Mouse (Mus musculus) bone marrow, adult 2 months (tissue): ENCODE results near the gene Traf5.
A peak's percentile ranks its signal among the peaks of the same experiment; 100 is the strongest.

Experiments used
- CTCF ChIP-seq: fragments of 200-500 bp; IDR thresholded peaks from 2 replicates; pipeline ENCODE4 v1.5.1; 2011; ENCODE audit warnings: low read length, control low read depth; ENCODE audit not compliant: control insufficient read depth, insufficient read depth
- POLR2A ChIP-seq: fragments of 200-500 bp; IDR thresholded peaks from 2 replicates; pipeline ENCODE4 v1.6.1; 2011; ENCODE audit warnings: low read depth, mild to moderate bottlenecking, control low read depth, low read length, borderline replicate concordance; ENCODE audit not compliant: control insufficient read depth

DNA sequence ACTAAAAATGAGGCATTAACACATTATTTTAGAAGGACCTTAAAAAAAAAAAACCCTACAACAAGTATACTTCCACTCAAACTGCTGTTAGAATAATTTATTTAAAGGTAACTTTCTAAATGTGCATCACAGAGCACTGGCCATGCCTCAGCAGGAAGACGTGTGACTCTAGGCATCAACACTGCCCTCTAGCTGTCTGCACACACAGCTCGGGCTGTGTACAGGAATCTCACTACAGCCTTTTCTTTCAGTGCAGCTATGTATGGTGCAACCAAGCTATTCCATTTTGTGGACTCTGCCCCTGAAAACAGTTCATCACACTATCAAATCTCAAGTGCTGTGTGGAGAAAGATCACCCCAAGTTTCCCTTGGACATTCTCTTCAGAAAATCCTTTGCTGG, 15.0 kb upstream of the Traf5 start:
- peak; percentile 82 for TF ChIP-seq CTCF
- no peak for TF ChIP-seq POLR2A
